Mouse (Mus musculus) layer of hippocampus, adult 18-20 months (tissue): ENCODE measurements around the gene Brca1. TPM values are rescaled to one million over a fixed set of nuclear protein-coding genes. Genes with fewer than 3 reads are reported as not detected.
"Not testable (repeated sequence)": the region's sequence is repeated elsewhere in the genome, so short reads cannot be mapped to it uniquely, and the experiment has no call there.

Source experiments
- DNase-seq, 2 experiments: peaks; one replicate each; pipeline ENCODE4 v3.0.0; 2022; ENCODE audit warnings: low spot score in 2 of 2
- total RNA-seq, 2 experiments: library from RNA; stranded (reverse); gene quantifications; 2 replicates each; pipeline ENCODE4 v1.2.3; 2021

Brca1 gene
- total RNA-seq, 2 experiments from 2014 or later, result 0.56 to 1.0 TPM

GRCm38 (mm10) chr11:101544132-101544531, 7.6 kb downstream of the Brca1 start:
- peak in 1 of 2 experiments; percentile 37 for DNase-seq

GRCm38 (mm10) chr11:101543533-101543932, 8.2 kb downstream of the Brca1 start:
- DNase-seq, result no peak

GRCm38 (mm10) chr11:101526686-101527085, 25.1 kb downstream of the Brca1 start:
- no peak for DNase-seq

GRCm38 (mm10) chr11:101525936-101526595, 25.7 kb downstream of the Brca1 start:
- DNase-seq, result peak; percentile 86 to 89

- peak in 1 of 2 experiments; percentile 5 for DNase-seq
Observed at GRCm38 (mm10) chr11:101525056-101525455, 26.7 kb downstream of the Brca1 start.

- DNase-seq, result no peak
Observed at GRCm38 (mm10) chr11:101524446-101524845, 27.3 kb downstream of the Brca1 start.

GRCm38 (mm10) chr11:101519364-101519763, 32.4 kb downstream of the Brca1 start:
- DNase-seq, result no peak

- peak in 1 of 2 experiments; percentile 17 for DNase-seq
Observed at GRCm38 (mm10) chr11:101518937-101519336, 32.8 kb downstream of the Brca1 start.

- no peak for DNase-seq
Observed at GRCm38 (mm10) chr11:101507090-101507489, 44.7 kb downstream of the Brca1 start.

GRCm38 (mm10) chr11:101506269-101506780, 45.4 kb downstream of the Brca1 start:
- no peak for DNase-seq

GRCm38 (mm10) chr11:101486126-101486525, 65.6 kb downstream of the Brca1 start:
- no peak for DNase-seq

- DNase-seq, result no peak
Observed at GRCm38 (mm10) chr11:101485509-101486028, 66.2 kb downstream of the Brca1 start.

GRCm38 (mm10) chr11:101484814-101485213, 66.9 kb downstream of the Brca1 start:
- no peak for DNase-seq

GRCm38 (mm10) chr11:101484245-101484644, 67.5 kb downstream of the Brca1 start:
- no peak for DNase-seq

- no peak for DNase-seq
Observed at GRCm38 (mm10) chr11:101483804-101484203, 68.0 kb downstream of the Brca1 start.

GRCm38 (mm10) chr11:101480912-101481311, 70.8 kb downstream of the Brca1 start:
- no peak for DNase-seq

GRCm38 (mm10) chr11:101479171-101479635, 72.6 kb downstream of the Brca1 start:
- peak; percentile 28 to 31 for DNase-seq

GRCm38 (mm10) chr11:101477552-101478211, 74.1 kb downstream of the Brca1 start:
- no peak for DNase-seq

- no peak for DNase-seq
Observed at GRCm38 (mm10) chr11:101477194-101477551, 74.6 kb downstream of the Brca1 start.

- DNase-seq, result not testable (repeated sequence)
Observed at GRCm38 (mm10) chr11:101476361-101476760, 75.4 kb downstream of the Brca1 start.

- DNase-seq, result no peak
Observed at GRCm38 (mm10) chr11:101474298-101474697, 77.5 kb downstream of the Brca1 start.

- not testable (repeated sequence) for DNase-seq
Observed at GRCm38 (mm10) chr11:101473686-101474085, 78.1 kb downstream of the Brca1 start.
